Mouse (Mus musculus) limb, embryonic 14.5 days (tissue): ENCODE data around the gene Enox2. TPM values are rescaled to one million over a fixed set of nuclear protein-coding genes. Genes with fewer than 3 reads are reported as not detected.

ENCODE experiments used
- ATAC-seq: fragments of 200-750 bp; cut with Nextera tagmentation; 2 replicates; pipeline ENCODE4 v1.8.0; 2017; ENCODE audit warnings: low read depth, moderate number of reproducible peaks, moderate TSS enrichment; ENCODE audit not compliant: low FRiP score
- DNase-seq: peaks from one replicate; pipeline ENCODE4 v3.0.0-alpha.2; 2015; ENCODE audit warnings: low spot score
- H3K27ac ChIP-seq: fragments of 300-500 bp; sonication (generic); replicated peaks from 2 replicates; pipeline ENCODE4 v1.5.1; 2014; ENCODE audit warnings: low read depth, mild to moderate bottlenecking, low read length, moderate library complexity, mixed read lengths
- H3K27me3 ChIP-seq: fragments of 300-500 bp; sonication (generic); 2 replicates; pipeline ENCODE4 v1.6.1; 2014; ENCODE audit warnings: low read length, mixed read lengths; ENCODE audit not compliant: control insufficient read depth, insufficient read depth
- H3K36me3 ChIP-seq: fragments of 300-500 bp; sonication (generic); 2 replicates; pipeline ENCODE4 v1.6.1; 2014; ENCODE audit warnings: mild to moderate bottlenecking, low read length, moderate library complexity, mixed read lengths; ENCODE audit not compliant: control insufficient read depth, insufficient read depth
- H3K4me1 ChIP-seq: fragments of 300-500 bp; sonication (generic); 2 replicates; pipeline ENCODE4 v1.6.1; 2014; ENCODE audit warnings: antibody characterized with exemption, low read length, mixed read lengths; ENCODE audit not compliant: control insufficient read depth, insufficient read depth
- H3K4me2 ChIP-seq: fragments of 300-500 bp; sonication (generic); replicated peaks from 2 replicates; pipeline ENCODE4 v1.6.1; 2014; ENCODE audit warnings: low read depth, mild to moderate bottlenecking, low read length, moderate library complexity; ENCODE audit not compliant: severe bottlenecking
- H3K4me3 ChIP-seq: fragments of 300-500 bp; sonication (generic); replicated peaks from 2 replicates; pipeline ENCODE4 v1.5.1; 2014; ENCODE audit warnings: low read length
- H3K9ac ChIP-seq: fragments of 300-500 bp; sonication (generic); 2 replicates; pipeline ENCODE4 v1.6.1; 2014; ENCODE audit warnings: mild to moderate bottlenecking, low read depth, low read length, moderate library complexity; ENCODE audit not compliant: severe bottlenecking
- H3K9me3 ChIP-seq: fragments of 300-500 bp; sonication (generic); 2 replicates; pipeline ENCODE4 v1.6.1; 2016; ENCODE audit warnings: low read length; ENCODE audit not compliant: control insufficient read depth
- POLR2A ChIP-seq: fragments of 200-500 bp; IDR thresholded peaks from 2 replicates; pipeline ENCODE4 v1.8.0; 2012; ENCODE audit warnings: inconsistent platforms, mild to moderate bottlenecking, moderate library complexity, borderline replicate concordance; ENCODE audit not compliant: insufficient read depth, insufficient read length; ENCODE audit errors: extremely low read depth
- WGBS: fragments of 180-500 bp; shearing (Covaris S2); extraction: QIAGEN DNeasy Blood & Tissue Kit; methylation state at CpG from one replicate; pipeline ENCODE4 v1.1.7; 2014; 5-methylcytosine and 5-hydroxymethylcytosine counted together
- polyA plus RNA-seq, 2 experiments: library from polyadenylated mRNA; depleted of rRNA in 1 of 2; stranded (reverse) in 1 of 2; unstranded in 1 of 2; fragments of >200 nt; fragmentation: Nextera tagmentation in 1 of 2; extraction: Ambion mirVana in 1 of 2; gene quantifications; 2 replicates each; pipeline versions ENCODE4 v1.2.1 to v1.2.3; 2012 to 2014

Gene Enox2
- polyA plus RNA-seq, 2 experiments = 6.3 to 7.3 TPM

GRCm38 (mm10) chrX:49250816-49251215 lies 37.2 kb downstream of the Enox2 start:
- ATAC-seq = no peak
- WGBS = 87% methylated on average over 4 of the region's 4 CpGs
- Histone ChIP-seq H3K36me3 (no peaks in the 10 kb centered on the region), H3K4me2 (no peak overlapping the region), H3K9ac (no peak overlapping the region), H3K9me3 (no peaks in the 10 kb centered on the region), H3K4me1 (no peaks in the 10 kb centered on the region), H3K4me3 (no peak overlapping the region), H3K27ac (no peak overlapping the region), H3K27me3 (no peaks in the 10 kb centered on the region)
- DNase-seq = no peak
- TF ChIP-seq POLR2A = no peak

- Histone ChIP-seq H3K9ac (no peak overlapping the region), H3K27ac (no peak overlapping the region), H3K4me1 (no peaks in the 10 kb centered on the region), H3K27me3 (no peaks in the 10 kb centered on the region), H3K4me2 (no peak overlapping the region), H3K36me3 (no peaks in the 10 kb centered on the region), H3K9me3 (no peaks in the 10 kb centered on the region), H3K4me3 (no peak overlapping the region)
- no peak for TF ChIP-seq POLR2A
- WGBS = 42% methylated on average over 1 of the region's 1 CpGs
- DNase-seq = no peak
- ATAC-seq = no peak
Measured at GRCm38 (mm10) chrX:49225792-49226426, 62.1 kb downstream of the Enox2 start.

GRCm38 (mm10) chrX:49216422-49216821 lies 71.6 kb downstream of the Enox2 start:
- Histone ChIP-seq H3K4me2 (no peak overlapping the region), H3K4me3 (no peak overlapping the region), H3K27me3 (no peaks in the 10 kb centered on the region), H3K4me1 (no peaks in the 10 kb centered on the region), H3K27ac (no peak overlapping the region), H3K9ac (no peak overlapping the region), H3K9me3 (no peaks in the 10 kb centered on the region), H3K36me3 (no peaks in the 10 kb centered on the region)
- TF ChIP-seq POLR2A = no peak
- 77% methylated on average over 3 of the region's 3 CpGs for WGBS
- ATAC-seq = no peak
- no peak for DNase-seq

- H3K9ac ChIP-seq = no peak overlapping the region
- H3K4me1 ChIP-seq = no peaks in the 10 kb centered on the region
- H3K36me3 ChIP-seq = no peaks in the 10 kb centered on the region
- H3K9me3 ChIP-seq = no peaks in the 10 kb centered on the region
- DNase-seq (no peak), ATAC-seq (no peak)
- 79% methylated on average over 4 of the region's 4 CpGs for WGBS
- H3K27ac ChIP-seq = no peak overlapping the region
- H3K27me3 ChIP-seq = no peaks in the 10 kb centered on the region
- H3K4me3 ChIP-seq = no peak overlapping the region
- no peak overlapping the region for H3K4me2 ChIP-seq
- TF ChIP-seq POLR2A = no peak
Measured at GRCm38 (mm10) chrX:49196386-49196785, 91.7 kb downstream of the Enox2 start.

- no peak overlapping the region for H3K9ac ChIP-seq
- H3K9me3 ChIP-seq = no peaks in the 10 kb centered on the region
- H3K36me3 ChIP-seq = no peaks in the 10 kb centered on the region
- H3K4me2 ChIP-seq = no peak overlapping the region
- no peaks in the 10 kb centered on the region for H3K27me3 ChIP-seq
- ATAC-seq (no peak), DNase-seq (no peak)
- no peaks in the 10 kb centered on the region for H3K4me1 ChIP-seq
- TF ChIP-seq POLR2A = no peak
- no peak overlapping the region for H3K4me3 ChIP-seq
- H3K27ac ChIP-seq = no peak overlapping the region
- 66% methylated on average over 3 of the region's 3 CpGs for WGBS
Measured at GRCm38 (mm10) chrX:49181136-49181535, 106.9 kb downstream of the Enox2 start.
